Comparison of ENCODE assay signal across 8 mouse cellular contexts in the genomic region with DNA sequence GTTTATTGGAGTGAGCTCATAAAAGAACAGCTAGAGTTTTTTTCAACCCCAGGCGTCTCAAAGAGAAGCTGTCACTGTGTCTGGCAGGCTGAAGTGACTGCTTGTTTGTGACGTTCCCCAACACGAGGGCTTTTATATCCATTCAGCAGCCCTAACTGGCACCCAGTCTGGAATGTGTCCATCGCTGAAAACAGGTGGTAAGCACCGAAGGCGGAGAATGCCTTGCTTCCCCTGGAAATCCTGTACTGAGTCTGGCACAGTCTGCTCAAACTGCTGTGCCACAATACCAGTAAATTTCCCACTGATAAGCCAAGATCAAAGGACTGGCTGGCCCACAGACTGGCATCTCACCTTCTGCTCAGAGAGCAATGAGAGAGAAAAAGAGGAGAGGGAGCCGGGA. TPM values are rescaled to one million over a fixed set of nuclear protein-coding genes. Genes with fewer than 3 reads are reported as not detected.
A peak's percentile ranks its signal among the peaks of the same experiment; 100 is the strongest.
DNase-seq lines count a peak whose midpoint lies in the region; ATAC-seq lines count a peak whose summit lies in the region.

No protein-coding gene starts in this region.

- peak; percentile 42 for DNase-seq in gastrocnemius, postnatal 14 days
- no peak for DNase-seq in gastrocnemius, adult 18-20 months (ENCODE audit: low spot score)
- DNase-seq in cerebellum, adult 9-10 months, result peak; percentile 40
- DNase-seq in frontal cortex, postnatal 36 days (ENCODE audit: low spot score in 2 of 2), result peak; percentile 45 to 49
- peak; percentile 60 to 65 for DNase-seq in left cerebral cortex, postnatal 10 days (ENCODE audit: extremely low spot score in 1 of 2, low spot score in 2 of 2)
- peak; percentile 27 to 51 for DNase-seq in right cerebral cortex, adult 2 months (ENCODE audit: low spot score in 2 of 2)
- DNase-seq in ovary, postnatal 36 days (ENCODE audit: low spot score), result no peak

- intact Hi-C loops in gastrocnemius, postnatal 14 days (cut with DNase I; ENCODE audit: low total_unique reads), result no loop called here
- intact Hi-C loops in left cerebral cortex, postnatal 10 days (cut with DNase I), result loop anchor here (5.0 kb wide), 1 partner anchor 61 kb away; a partner anchor contains a TSS

- ATAC-seq in megakaryocyte, adult 5-6 weeks (ENCODE audit: poor library complexity, severe bottlenecking), result no peak

RNA-seq across cellular contexts. Expression of a gene that starts 59.1 kb away (rescaled TPM):
- 10 to 100 TPM; 14.7 to 25.4 TPM for total RNA-seq in gastrocnemius, postnatal 14 days (2021)
- total RNA-seq in gastrocnemius, adult 18-20 months (2021), result 1 to 10 TPM; 7.1 to 7.4 TPM
- 10 to 100 TPM; 30.1 to 30.2 TPM for total RNA-seq in left cerebral cortex, postnatal 10 days (2021)
- 1.2 and 1.8 TPM in 2 replicates for total RNA-seq in megakaryocyte, adult 5-6 weeks (2015)
- total RNA-seq in megakaryocyte, adult 5-6 weeks (2017), result 2.5 and 3.4 TPM in 2 replicates

Comparison
In these comparisons a context has a peak if more than half of its experiments do, and no peak if none do; other contexts are left out.
1. DNase-seq: peak in gastrocnemius, postnatal 14 days (single experiment), cerebellum, adult 9-10 months (single experiment), frontal cortex, postnatal 36 days (2 of 2), left cerebral cortex, postnatal 10 days (2 of 2) and right cerebral cortex, adult 2 months (2 of 2); none in gastrocnemius, adult 18-20 months (single experiment) and ovary, postnatal 36 days (single experiment).